Mouse (Mus musculus) layer of hippocampus, adult 18-20 months (tissue): ENCODE results near the gene Tmed1. TPM values are rescaled to one million over a fixed set of nuclear protein-coding genes. Genes with fewer than 3 reads are reported as not detected.
"Not testable (repeated sequence)": the region's sequence is repeated elsewhere in the genome, so short reads cannot be mapped to it uniquely, and the experiment has no call there.

Experiments
- DNase-seq, 2 experiments: peaks; one replicate each; pipeline ENCODE4 v3.0.0; 2022; ENCODE audit warnings: low spot score in 2 of 2
- microRNA-seq, 2 experiments: library from miRNA; unstranded; fragments of <30 nt; microRNA quantifications; one replicate each; pipeline ENCODE4 v1.2.0; 2021
- total RNA-seq, 2 experiments: library from RNA; stranded (reverse); gene quantifications; 2 replicates each; pipeline ENCODE4 v1.2.3; 2021

Gene Tmed1
- total RNA-seq, 2 experiments from 2014 or later, result 11.1 to 11.8 TPM

GRCm38 (mm10) chr9:21477707-21478106 lies 32.3 kb downstream of the Tmed1 start:
- DNase-seq, result no peak

GRCm38 (mm10) chr9:21472913-21473312 lies 37.1 kb downstream of the Tmed1 start:
- DNase-seq, result peak in 1 of 2 experiments; percentile 64

- DNase-seq, result peak in 1 of 2 experiments; percentile 72
Measured at GRCm38 (mm10) chr9:21469032-21470024, 40.7 kb downstream of the Tmed1 start.

DNA sequence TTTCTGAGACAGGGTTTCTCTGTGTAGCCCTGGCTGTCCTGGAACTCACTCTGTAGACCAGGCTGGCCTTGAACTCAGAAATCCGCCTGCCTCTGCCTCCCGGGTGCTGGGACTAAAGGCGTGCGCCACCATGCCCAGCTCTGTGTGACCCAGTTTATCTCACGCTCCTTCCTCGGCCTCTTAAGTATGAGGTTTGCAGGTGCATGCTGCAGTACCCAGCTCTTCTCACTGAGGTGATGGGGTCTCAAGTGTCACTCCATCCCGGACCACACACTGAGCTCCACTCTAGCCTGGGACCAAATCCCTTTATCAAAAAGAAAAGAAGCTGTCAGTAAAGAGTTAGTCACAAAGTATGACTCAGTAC lies 45.5 kb downstream of the Tmed1 start:
- not testable (repeated sequence) for DNase-seq

DNA sequence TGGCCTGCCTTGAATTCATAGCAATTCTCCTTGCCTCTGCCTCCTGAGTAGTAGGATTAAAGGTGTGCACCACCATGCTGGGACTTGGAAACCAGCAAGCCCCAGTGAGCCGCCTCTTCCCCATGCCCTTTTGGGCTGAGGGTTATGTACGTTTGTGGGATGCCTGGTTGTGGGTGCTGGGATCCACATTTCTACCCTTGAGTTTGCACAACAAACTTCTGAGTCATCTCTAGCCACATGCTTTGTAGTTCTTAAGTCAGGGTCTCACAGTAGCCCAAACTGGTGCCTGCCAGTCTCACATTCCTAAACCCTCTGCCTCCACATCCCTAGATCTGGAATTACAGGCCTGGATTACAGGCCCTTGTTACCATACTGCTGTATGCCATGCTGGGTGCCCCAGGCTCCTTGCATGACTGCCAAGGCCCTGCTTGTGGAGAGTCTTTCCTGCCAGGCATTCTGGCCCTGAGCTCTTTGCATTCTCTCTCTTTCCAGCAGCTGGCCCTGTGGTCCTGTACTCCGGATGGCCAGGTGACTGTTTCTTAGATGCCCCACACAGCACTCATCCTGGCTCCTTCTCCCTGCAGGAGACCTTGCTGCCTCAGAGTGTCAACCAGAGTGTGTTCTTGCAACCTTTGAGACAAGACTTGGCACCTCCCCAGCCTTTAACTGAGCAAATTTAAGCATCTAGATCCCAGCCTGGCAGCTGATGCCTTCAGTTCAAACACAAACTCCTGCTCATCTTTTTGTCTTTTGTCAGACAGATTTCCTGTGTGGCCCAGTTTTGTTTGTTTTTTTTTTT lies 46.1 kb downstream of the Tmed1 start:
- DNase-seq, result no peak

DNA sequence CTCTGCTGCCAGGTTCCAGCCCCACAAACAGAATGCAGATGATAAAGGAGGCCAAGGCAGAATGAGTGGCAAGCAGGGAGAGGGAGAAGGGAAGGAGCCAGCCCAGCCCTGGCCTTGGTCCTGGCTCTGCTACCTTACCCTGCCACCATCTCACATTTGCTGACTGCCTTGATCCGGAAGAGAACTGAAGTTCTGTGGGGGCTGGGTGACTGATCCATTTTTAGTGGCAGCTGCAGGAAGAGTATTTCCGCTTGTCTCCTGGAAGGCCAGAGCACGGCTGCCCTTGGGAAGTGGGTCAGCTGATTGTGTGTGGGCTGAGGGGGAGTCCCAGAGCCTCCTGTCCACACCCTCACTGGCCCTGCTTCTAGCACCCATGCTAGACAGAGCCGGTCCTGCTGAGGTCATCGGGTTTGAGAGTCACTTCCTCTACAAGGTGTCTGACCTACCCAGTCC lies 46.9 kb downstream of the Tmed1 start:
- DNase-seq, result peak in 1 of 2 experiments; percentile 46

DNA sequence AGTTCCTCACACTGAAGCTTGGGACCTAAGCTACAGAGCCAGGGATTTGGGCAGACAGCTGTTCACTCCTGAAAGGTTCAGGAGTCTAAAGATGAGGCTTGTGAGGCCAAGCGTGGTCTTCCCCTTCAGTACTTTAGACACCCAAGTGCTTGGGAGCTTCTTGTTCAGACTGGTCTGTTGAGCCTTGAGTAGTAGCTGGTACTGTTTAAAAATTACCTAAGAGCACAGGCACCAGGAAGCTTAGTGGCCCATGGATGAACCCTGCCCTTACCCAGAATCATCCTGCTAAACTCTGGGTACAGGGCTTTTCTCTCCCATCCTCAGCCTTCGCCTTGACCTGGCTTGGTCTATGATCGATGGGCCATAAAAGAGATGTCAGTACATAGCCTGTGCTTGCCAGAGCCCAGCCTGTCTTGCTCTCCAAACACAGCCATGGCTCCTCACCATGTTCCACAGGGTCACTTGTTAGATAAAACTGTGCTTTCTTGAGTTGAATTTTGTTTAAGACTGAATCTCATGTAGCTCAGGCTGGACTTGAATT lies 49.6 kb downstream of the Tmed1 start:
- no peak for DNase-seq

DNA sequence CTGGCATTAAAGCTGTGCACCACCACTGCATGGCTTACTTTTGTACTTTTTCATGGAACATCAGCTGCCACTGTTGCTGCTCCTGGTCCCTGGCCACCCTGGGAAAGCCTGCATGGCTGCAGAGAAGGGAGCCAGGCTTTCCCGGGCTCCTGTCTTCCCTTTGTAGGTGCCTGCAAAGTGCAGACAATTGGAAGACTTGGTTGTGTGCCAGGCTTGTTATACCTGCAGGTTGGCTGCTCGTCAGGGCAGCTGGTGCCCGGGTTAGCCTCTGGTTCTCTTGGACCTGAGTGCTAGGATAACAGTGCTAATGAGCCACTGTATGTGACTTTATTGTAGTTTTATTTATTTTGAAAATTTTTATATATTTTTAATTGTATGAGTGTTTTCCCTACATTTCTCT lies 51.2 kb downstream of the Tmed1 start:
- no peak for DNase-seq

Small RNA genes lying within 50 kb of the gene (microRNA-seq; reads per million reads assigned to microRNA genes)
- gene Mir199a-1, result 0 reads per million in 2 experiments

Other genes with a start within 250 kb of the Tmed1 start
- 10 to 100 TPM; 43.6 to 50.9 TPM for gene Atg4d, start 245.0 kb downstream of the Tmed1 start, total RNA-seq
- 10 to 100 TPM; 39.7 to 46.9 TPM for gene Kri1, start 222.3 kb downstream of the Tmed1 start, total RNA-seq
- 10 to 100 TPM; 53.7 to 56.7 TPM for gene Cdkn2d, start 218.8 kb downstream of the Tmed1 start, total RNA-seq
- gene Ap1m2, start 197.9 kb downstream of the Tmed1 start, total RNA-seq, result under 1 TPM; 0.18 to 0.30 TPM
- 10 to 100 TPM; 44.7 to 48.0 TPM for gene Slc44a2, start 189.6 kb downstream of the Tmed1 start, total RNA-seq
- 100 to 1,000 TPM in 1 of 2 experiments, 10 to 100 TPM in 1; 99.2 to 101 TPM for gene Ilf3, start 142.4 kb downstream of the Tmed1 start, total RNA-seq
- 10 to 100 TPM; 26.0 to 36.4 TPM for gene Qtrt1, start 98.4 kb downstream of the Tmed1 start, total RNA-seq
- 10 to 100 TPM; 59.8 to 59.9 TPM for gene Dnm2, start 85.3 kb downstream of the Tmed1 start, total RNA-seq
- not detected for gene AB124611, start 15.9 kb upstream of the Tmed1 start, total RNA-seq
- 10 to 100 TPM; 76.4 to 81.6 TPM for gene Carm1, start 36.6 kb upstream of the Tmed1 start, total RNA-seq
- gene Timm29, start 82.5 kb upstream of the Tmed1 start, total RNA-seq, result 10 to 100 TPM; 61.7 to 63.6 TPM
- 10 to 100 TPM; 19.5 to 20.0 TPM for gene Yipf2, start 82.6 kb upstream of the Tmed1 start, total RNA-seq
- gene Smarca4, start 105.9 kb upstream of the Tmed1 start, total RNA-seq, result 100 to 1,000 TPM; 111 to 117 TPM
- gene Ldlr, start 213.2 kb upstream of the Tmed1 start, total RNA-seq, result 10 to 100 TPM; 13.1 to 15.4 TPM